Mouse (Mus musculus) kidney, embryonic 14.5 days (tissue): Measurements from ENCODE around the gene Man2a1. TPM values are rescaled to one million over a fixed set of nuclear protein-coding genes. Genes with fewer than 3 reads are reported as not detected.

Experiments used
- ATAC-seq: fragments of 200-750 bp; cut with Nextera tagmentation; 2 replicates; pipeline ENCODE4 v1.8.0; 2017; ENCODE audit warnings: moderate number of reproducible peaks, mild to moderate bottlenecking, moderate TSS enrichment, moderate library complexity; ENCODE audit not compliant: low FRiP score, low TSS enrichment
- H3K27ac ChIP-seq: fragments of 300-500 bp; sonication (generic); 2 replicates; pipeline ENCODE4 v1.5.1; 2014; ENCODE audit warnings: low read depth, mild to moderate bottlenecking, low read length, moderate library complexity, mixed read lengths
- H3K27me3 ChIP-seq: fragments of 300-500 bp; sonication (generic); 2 replicates; pipeline ENCODE4 v1.6.1; 2014; ENCODE audit warnings: mild to moderate bottlenecking, low read length; ENCODE audit not compliant: control insufficient read depth, insufficient read depth
- H3K36me3 ChIP-seq: fragments of 300-500 bp; sonication (generic); 2 replicates; pipeline ENCODE4 v1.6.1; 2014; ENCODE audit warnings: low read length, mixed read lengths; ENCODE audit not compliant: control insufficient read depth, insufficient read depth
- H3K4me1 ChIP-seq: fragments of 300-500 bp; sonication (generic); 2 replicates; pipeline ENCODE4 v1.6.1; 2014; ENCODE audit warnings: low read length, mixed read lengths; ENCODE audit not compliant: control insufficient read depth, insufficient read depth
- H3K4me2 ChIP-seq: fragments of 300-500 bp; sonication (generic); replicated peaks from 2 replicates; pipeline ENCODE4 v1.6.1; 2014; ENCODE audit warnings: low read depth, mild to moderate bottlenecking, low read length
- H3K4me3 ChIP-seq: fragments of 300-500 bp; sonication (generic); 2 replicates; pipeline ENCODE4 v1.5.1; 2014; ENCODE audit warnings: mild to moderate bottlenecking, low read length
- H3K9ac ChIP-seq: fragments of 300-500 bp; sonication (generic); 2 replicates; pipeline ENCODE4 v1.6.1; 2014; ENCODE audit warnings: low read depth, mild to moderate bottlenecking, low read length, moderate library complexity
- H3K9me3 ChIP-seq: fragments of 300-500 bp; sonication (generic); 2 replicates; pipeline ENCODE4 v1.6.1; 2016; ENCODE audit warnings: low read length; ENCODE audit not compliant: control insufficient read depth
- WGBS: fragments of 180-500 bp; shearing (Covaris S2); extraction: QIAGEN DNeasy Blood & Tissue Kit; methylation state at CpG from one replicate; pipeline ENCODE4 v1.1.7; 2014; 5-methylcytosine and 5-hydroxymethylcytosine counted together
- polyA plus RNA-seq: library from polyadenylated mRNA; unstranded; fragments of >200 nt; fragmentation: Nextera tagmentation; extraction: Ambion mirVana; gene quantifications from 2 replicates; pipeline ENCODE4 v1.2.1, GENCODE M21; 2014

Gene Man2a1
- polyA plus RNA-seq, 1 experiment from 2014 or later = 12.5 TPM

DNA sequence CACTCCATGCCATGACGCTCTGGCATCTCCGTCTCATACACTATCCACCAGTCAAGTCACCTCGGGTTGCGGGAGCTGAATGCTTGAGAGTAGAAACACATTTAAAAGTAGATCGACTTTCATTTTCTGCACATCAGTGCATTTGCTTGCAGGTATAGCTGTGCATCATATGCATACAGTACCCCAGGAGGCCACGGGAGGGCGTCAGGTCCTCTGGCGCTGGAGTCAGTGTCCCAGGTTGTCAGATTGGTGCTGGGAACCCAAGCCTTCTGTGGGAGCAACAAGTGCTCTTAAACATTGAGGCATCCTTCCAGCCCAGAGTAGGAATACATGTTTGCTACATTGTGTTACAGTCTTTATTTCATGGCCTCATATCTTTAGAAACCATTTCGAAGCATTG lies 2.8 kb upstream of the Man2a1 start:
- Histone ChIP-seq H3K4me2 (no peak overlapping the region), H3K9me3 (0 out of 2 replicates have a peak, but pooled peaks cover 4% of the 10 kb centered on the region), H3K9ac (no peak overlapping the region), H3K36me3 (no peaks in the 10 kb centered on the region), H3K27me3 (no peaks in the 10 kb centered on the region), H3K4me1 (peaks cover 11% of the 10 kb centered on the region), H3K27ac (no peak overlapping the region), H3K4me3 (no peak overlapping the region)
- ATAC-seq = no peak
- 88% methylated on average over 9 of the region's 9 CpGs for WGBS

DNA sequence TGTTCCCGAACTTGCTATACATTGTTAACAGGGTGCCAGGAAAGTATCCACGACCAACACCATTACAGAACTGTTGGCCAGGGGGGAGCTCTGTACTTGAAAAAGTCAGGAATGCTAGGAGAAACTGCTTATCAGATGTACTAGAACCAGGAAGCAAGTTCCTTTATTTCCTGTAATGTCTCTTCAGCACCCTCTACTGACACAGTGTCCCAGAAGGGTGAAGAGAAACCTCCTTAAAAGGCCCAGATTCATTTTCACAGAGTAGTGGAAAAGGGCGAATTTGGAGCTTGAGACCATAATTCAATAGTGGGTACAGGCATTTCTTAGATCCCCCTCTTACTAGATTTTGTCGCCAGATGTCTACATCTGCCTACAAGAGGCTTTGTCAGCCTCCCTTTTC lies 620 bp upstream of the Man2a1 start:
- Histone ChIP-seq H3K9ac (peak overlapping the region; percentile 91), H3K27ac (peak overlapping the region; percentile 93; the same call in 1 of the 2 replicates), H3K27me3 (no peaks in the 10 kb centered on the region), H3K9me3 (no peaks in the 10 kb centered on the region), H3K4me3 (peak overlapping the region; percentile 88), H3K4me1 (peaks cover 29% of the 10 kb centered on the region), H3K36me3 (no peaks in the 10 kb centered on the region), H3K4me2 (peak overlapping the region; percentile 54)
- no peak for ATAC-seq
- 32% methylated on average over 4 of the region's 4 CpGs for WGBS

DNA sequence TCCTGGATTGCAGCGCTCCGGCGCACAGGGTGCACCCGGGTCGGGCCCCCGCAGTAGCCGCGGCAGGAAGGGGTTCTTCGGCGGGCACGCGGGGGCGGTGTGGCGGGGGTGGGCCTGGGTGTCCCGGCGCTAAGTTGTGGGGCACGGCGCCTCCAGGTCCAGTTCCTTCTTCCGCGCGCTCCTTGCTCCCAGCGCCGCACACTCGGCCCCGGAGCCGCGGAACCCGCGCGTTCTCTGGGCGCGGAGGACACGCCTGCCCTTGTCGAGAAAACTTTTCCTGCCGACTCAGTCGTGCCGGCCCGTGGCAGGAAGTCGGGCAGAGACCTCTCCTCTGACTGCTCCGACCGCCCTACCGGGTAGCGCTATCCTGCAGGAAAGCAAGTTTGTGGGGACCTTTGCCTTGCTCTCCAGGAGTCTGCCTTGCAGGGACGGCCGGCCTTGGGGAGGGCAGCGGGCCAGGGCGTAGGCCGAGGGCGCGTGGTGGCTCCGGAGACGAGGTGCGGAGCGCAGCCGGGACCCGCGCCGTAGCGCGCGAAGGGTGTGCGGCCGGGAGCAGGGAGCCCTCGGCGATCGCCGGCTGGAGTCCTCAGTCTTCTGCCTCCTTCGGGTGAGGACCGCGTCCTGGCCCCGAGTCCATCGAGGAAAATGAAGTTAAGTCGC lies 685 bp downstream of the Man2a1 start:
- H3K4me3 ChIP-seq = peak overlapping the region; percentile 88
- WGBS = under 1% methylated on average over 67 of the region's 73 CpGs
- no peaks in the 10 kb centered on the region for H3K27me3 ChIP-seq
- H3K9me3 ChIP-seq = no peaks in the 10 kb centered on the region
- H3K9ac ChIP-seq = peak overlapping the region; percentile 91
- ATAC-seq = peak; percentile 15; the same call in 1 of the 2 replicates
- peak overlapping the region; percentile 94 for H3K4me2 ChIP-seq
- H3K36me3 ChIP-seq = no peaks in the 10 kb centered on the region
- H3K27ac ChIP-seq = peak overlapping the region; percentile 93
- peaks cover 29% of the 10 kb centered on the region for H3K4me1 ChIP-seq

DNA sequence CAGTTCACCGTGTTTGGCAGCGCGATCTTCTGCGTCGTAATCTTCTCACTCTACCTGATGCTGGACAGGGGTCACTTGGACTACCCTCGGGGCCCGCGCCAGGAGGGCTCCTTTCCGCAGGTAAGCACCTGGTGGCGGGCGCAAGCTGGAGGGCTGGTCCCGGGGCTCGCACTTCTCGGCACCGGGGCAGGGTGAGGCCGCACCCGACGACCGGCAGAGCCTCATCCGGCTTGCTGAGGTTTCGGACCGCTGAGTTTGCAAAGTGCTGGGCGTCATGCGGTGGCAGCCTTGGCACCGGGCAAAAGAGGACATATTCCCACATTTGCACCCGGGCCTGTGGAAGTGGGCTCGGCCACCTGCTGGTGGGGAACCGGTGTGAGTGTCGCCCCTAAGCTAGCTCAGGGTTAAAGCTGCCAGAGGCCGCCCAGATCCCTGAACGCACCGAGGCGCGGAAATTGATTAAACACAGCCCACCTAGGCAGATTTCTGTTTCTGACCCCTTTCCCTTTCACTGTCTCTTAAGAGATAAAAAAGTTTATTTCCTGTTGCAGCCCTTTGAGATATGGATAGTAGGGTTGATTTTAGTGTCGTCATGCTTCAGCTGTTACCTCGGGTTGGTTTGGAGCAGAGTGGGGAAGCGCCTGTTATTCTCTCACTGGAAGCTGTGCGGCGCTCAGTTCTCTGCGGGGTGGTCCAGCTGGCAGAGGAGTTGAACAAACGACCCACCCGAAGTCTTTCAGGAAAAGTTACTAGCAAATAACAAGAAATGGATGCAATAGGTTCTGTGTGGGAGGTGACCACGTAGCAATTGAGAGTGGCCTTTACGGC lies 1.4 kb downstream of the Man2a1 start:
- ATAC-seq = peak; percentile 37; the same call in 1 of the 2 replicates
- no peaks in the 10 kb centered on the region for H3K9me3 ChIP-seq

DNA sequence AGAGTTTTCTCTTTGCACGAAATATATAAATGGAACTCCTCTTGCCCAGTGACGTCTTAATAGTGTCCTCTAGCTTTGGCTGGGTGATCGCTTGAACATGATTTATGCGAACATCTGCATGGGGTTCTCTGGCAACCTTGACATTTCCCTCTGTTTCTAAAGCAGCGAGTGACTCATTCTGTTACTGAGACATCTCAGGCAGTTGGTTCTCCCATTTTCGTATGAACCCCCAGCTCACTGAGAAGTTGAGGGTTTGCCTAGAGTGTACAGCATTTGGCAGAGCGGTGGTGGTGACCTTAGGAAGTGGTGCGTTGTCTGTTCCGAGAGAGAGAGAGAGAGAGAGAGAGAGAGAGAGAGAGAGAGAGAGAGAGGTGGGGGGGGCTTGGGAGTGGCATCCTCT lies 2.6 kb downstream of the Man2a1 start:
- Histone ChIP-seq H3K4me1 (peaks cover 29% of the 10 kb centered on the region), H3K4me2 (peak overlapping the region; percentile 94), H3K4me3 (peak overlapping the region; percentile 88), H3K36me3 (no peaks in the 10 kb centered on the region), H3K9me3 (no peaks in the 10 kb centered on the region), H3K27me3 (no peaks in the 10 kb centered on the region), H3K27ac (no peak overlapping the region), H3K9ac (no peak overlapping the region)
- no peak for ATAC-seq
- 38% methylated on average over 9 of the region's 9 CpGs for WGBS

More for the DNA sequence above, 1.4 kb downstream of the Man2a1 start:
- H3K4me1 ChIP-seq = peaks cover 29% of the 10 kb centered on the region
- H3K4me3 ChIP-seq = peak overlapping the region; percentile 88
- under 1% methylated on average over 44 of the region's 44 CpGs for WGBS
- no peaks in the 10 kb centered on the region for H3K36me3 ChIP-seq
- no peak overlapping the region; the same call in 1 of the 2 replicates for H3K27ac ChIP-seq
- H3K27me3 ChIP-seq = no peaks in the 10 kb centered on the region
- H3K9ac ChIP-seq = peak overlapping the region; percentile 91
- H3K4me2 ChIP-seq = peak overlapping the region; percentile 94

DNA sequence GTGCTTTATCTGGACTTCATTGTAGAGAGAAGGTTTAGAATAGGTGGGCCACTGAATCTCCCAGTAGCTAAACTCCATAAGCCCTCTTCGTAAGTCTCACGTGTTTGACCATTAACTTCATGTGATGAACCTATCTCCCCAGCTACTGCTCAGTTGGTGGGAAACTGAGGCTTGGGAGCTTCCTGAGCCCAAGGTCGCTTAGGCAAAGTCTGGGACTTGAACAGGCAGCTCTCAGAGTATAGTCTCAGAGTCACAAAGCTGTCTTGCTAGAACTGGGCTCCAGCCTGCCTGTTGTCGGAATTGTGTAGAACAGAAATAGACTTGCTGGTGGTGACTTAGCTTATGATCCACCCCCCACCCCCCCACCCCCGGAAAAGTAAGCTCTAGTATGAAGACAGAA lies 3.0 kb downstream of the Man2a1 start:
- Histone ChIP-seq H3K27ac (no peak overlapping the region), H3K9ac (no peak overlapping the region), H3K9me3 (no peaks in the 10 kb centered on the region), H3K27me3 (no peaks in the 10 kb centered on the region), H3K4me3 (peak overlapping the region; percentile 88; the same call in 1 of the 2 replicates), H3K4me2 (peak overlapping the region; percentile 94; the same call in 1 of the 2 replicates), H3K36me3 (no peaks in the 10 kb centered on the region), H3K4me1 (peaks cover 29% of the 10 kb centered on the region)
- WGBS = 72% methylated on average over 5 of the region's 5 CpGs
- no peak for ATAC-seq

DNA sequence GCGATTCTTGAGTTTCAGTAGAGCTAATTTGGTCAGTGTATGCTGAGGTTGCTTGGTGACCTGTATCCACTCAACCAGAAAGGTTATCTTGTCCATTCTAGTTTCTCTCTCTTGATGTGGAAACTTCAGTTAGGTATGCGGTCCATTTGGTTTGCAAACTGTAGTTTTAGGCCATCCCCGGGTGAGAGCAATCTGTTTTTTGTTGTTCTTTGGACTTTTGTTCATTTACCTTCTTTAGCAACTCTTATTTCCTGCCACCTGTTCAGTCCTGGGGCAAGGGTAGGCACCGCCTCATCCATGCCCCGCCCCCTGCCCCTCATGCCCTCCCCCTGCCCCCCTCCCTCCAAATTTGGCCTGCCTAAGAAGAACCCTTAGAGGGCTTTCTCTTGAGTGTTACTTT lies 3.6 kb downstream of the Man2a1 start:
- no peak overlapping the region; the same call in 1 of the 2 replicates for H3K4me2 ChIP-seq
- no peaks in the 10 kb centered on the region for H3K9me3 ChIP-seq
- WGBS = 55% methylated on average over 5 of the region's 5 CpGs
- no peaks in the 10 kb centered on the region for H3K36me3 ChIP-seq
- H3K4me1 ChIP-seq = peaks cover 29% of the 10 kb centered on the region
- ATAC-seq = no peak
- no peak overlapping the region for H3K9ac ChIP-seq
- H3K27ac ChIP-seq = no peak overlapping the region
- no peak overlapping the region for H3K4me3 ChIP-seq
- no peaks in the 10 kb centered on the region for H3K27me3 ChIP-seq

DNA sequence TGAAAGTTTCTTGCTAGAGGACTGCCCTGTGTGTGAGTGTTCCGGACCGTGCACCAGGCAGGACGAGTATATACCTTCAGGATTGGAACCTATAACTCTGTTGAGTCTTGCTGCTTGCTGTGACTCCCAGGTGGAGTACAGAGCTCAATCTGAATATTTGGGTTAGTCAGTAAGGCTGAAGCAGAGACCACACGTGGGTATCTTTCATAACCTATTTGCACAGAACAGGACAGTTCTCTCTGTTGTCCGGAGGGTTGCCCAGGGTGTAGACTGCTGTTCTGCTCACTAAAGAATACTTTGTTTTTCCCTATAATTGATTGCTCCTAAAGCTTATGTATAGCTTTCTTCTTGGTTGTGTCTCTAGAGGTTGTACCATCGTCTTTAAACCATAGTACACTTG lies 7.7 kb downstream of the Man2a1 start:
- H3K27me3 ChIP-seq = no peaks in the 10 kb centered on the region
- H3K4me2 ChIP-seq = no peak overlapping the region
- H3K36me3 ChIP-seq = no peaks in the 10 kb centered on the region; the same call in 1 of the 2 replicates
- no peaks in the 10 kb centered on the region for H3K9me3 ChIP-seq
- peaks cover 13% of the 10 kb centered on the region for H3K4me1 ChIP-seq
- H3K4me3 ChIP-seq = no peak overlapping the region
- WGBS = 91% methylated on average over 6 of the region's 6 CpGs
- H3K9ac ChIP-seq = no peak overlapping the region
- H3K27ac ChIP-seq = no peak overlapping the region
- ATAC-seq = no peak
